Mouse (Mus musculus) small intestine, adult 2 months (tissue): Measurements from ENCODE around the gene Tchhl1. TPM values are rescaled to one million over a fixed set of nuclear protein-coding genes. Genes with fewer than 3 reads are reported as not detected.
"Not testable (repeated sequence)": the region's sequence is repeated elsewhere in the genome, so short reads cannot be mapped to it uniquely, and the experiment has no call there.

Source experiments
- H3K27ac ChIP-seq: fragments of 200-500 bp; 2 replicates; pipeline ENCODE4 v1.5.1; 2012; ENCODE audit warnings: low read depth, low read length, control low read depth, inconsistent platforms; ENCODE audit not compliant: insufficient read depth
- H3K27me3 ChIP-seq: fragments of 200-500 bp; 2 replicates; pipeline ENCODE4 v1.6.1; 2012; ENCODE audit warnings: mild to moderate bottlenecking, moderate library complexity, low read length, inconsistent platforms; ENCODE audit not compliant: control insufficient read depth, insufficient read depth
- H3K36me3 ChIP-seq: fragments of 200-500 bp; 2 replicates; pipeline ENCODE4 v1.6.1; 2012; ENCODE audit warnings: mild to moderate bottlenecking, low read length, control low read depth, inconsistent platforms; ENCODE audit not compliant: control insufficient read depth, insufficient read depth
- H3K4me1 ChIP-seq: fragments of 200-500 bp; 2 replicates; pipeline ENCODE4 v1.6.1; 2012; ENCODE audit warnings: low read length, inconsistent platforms, mixed read lengths; ENCODE audit not compliant: control insufficient read depth, insufficient read depth, insufficient read length
- H3K4me3 ChIP-seq: fragments of 200-500 bp; 2 replicates; pipeline ENCODE4 v1.5.1; 2012; ENCODE audit warnings: low read depth, mild to moderate bottlenecking, control low read depth, inconsistent platforms, low read length, moderate library complexity
- CTCF ChIP-seq: fragments of 200-500 bp; IDR thresholded peaks from 2 replicates; pipeline ENCODE4 v1.5.1; 2012; ENCODE audit warnings: low read depth, mild to moderate bottlenecking, control low read depth, inconsistent platforms, low read length, moderate library complexity, mixed read lengths; ENCODE audit not compliant: insufficient replicate concordance, insufficient read length; ENCODE audit errors: extremely low read depth
- POLR2A ChIP-seq: fragments of 200-500 bp; IDR thresholded peaks from 2 replicates; pipeline ENCODE4 v1.6.1; 2012; ENCODE audit warnings: low read depth, mild to moderate bottlenecking, control low read depth, inconsistent platforms, low read length, moderate library complexity
- WGBS: fragments of 180-500 bp; shearing (Covaris S2); methylation state at CpG from one replicate; pipeline ENCODE4 v1.1.7; 2018; 5-methylcytosine and 5-hydroxymethylcytosine counted together
- polyA plus RNA-seq: library from polyadenylated mRNA; depleted of rRNA; stranded (reverse); fragments of >200 nt; gene quantifications from 2 replicates; pipeline ENCODE4 v1.2.3, GENCODE M21; 2012

The Tchhl1 gene
- polyA plus RNA-seq, 1 experiment, result not detected

GRCm38 (mm10) chr3:93446128-93446755 lies 22.3 kb upstream of the Tchhl1 start:
- TF ChIP-seq CTCF (no peak), POLR2A (no peak)
- Histone ChIP-seq H3K27me3 (peaks cover 38% of the 10 kb centered on the region), H3K4me3 (peak overlapping the region; percentile 64), H3K27ac (no peak overlapping the region), H3K4me1 (peaks cover 19% of the 10 kb centered on the region), H3K36me3 (no peaks in the 10 kb centered on the region)
- WGBS, result under 1% methylated on average over 54 of the region's 54 CpGs

GRCm38 (mm10) chr3:93446756-93447137 lies 21.8 kb upstream of the Tchhl1 start:
- H3K27me3 ChIP-seq, result peaks cover 39% of the 10 kb centered on the region
- H3K4me3 ChIP-seq, result peak overlapping the region; percentile 64
- not testable (repeated sequence) for H3K36me3 ChIP-seq, H3K27ac ChIP-seq
- H3K4me1 ChIP-seq, result peaks cover 19% of the 10 kb centered on the region
- WGBS, result 2% methylated on average over 32 of the region's 32 CpGs

GRCm38 (mm10) chr3:93447138-93447841 lies 21.3 kb upstream of the Tchhl1 start:
- Histone ChIP-seq H3K4me3 (peak overlapping the region; percentile 64), H3K27me3 (peaks cover 39% of the 10 kb centered on the region), H3K4me1 (peaks cover 19% of the 10 kb centered on the region), H3K27ac (no peak overlapping the region), H3K36me3 (no peaks in the 10 kb centered on the region)
- under 1% methylated on average over 59 of the region's 59 CpGs for WGBS
- TF ChIP-seq POLR2A, result no peak
- peak; percentile 18; the same call in 1 of the 2 replicates for TF ChIP-seq CTCF

DNA sequence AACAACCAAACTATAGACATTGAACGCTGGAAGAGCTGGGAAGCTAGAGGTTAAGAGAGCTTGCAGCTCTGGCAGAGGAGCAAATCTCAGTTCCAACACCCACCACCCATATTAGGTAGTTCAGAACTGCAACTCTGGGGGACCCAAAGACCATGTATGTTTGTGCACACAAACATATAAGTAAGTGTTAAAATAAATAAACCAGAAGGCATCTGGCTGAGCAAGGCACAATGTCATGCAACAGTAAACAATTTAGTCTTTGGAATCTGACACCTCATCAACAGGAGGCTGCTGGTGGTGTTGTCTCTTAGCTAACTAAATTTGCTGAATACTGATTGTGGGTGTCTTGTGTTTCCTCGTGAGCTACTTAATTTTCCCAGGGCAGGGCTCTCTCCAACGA lies 2.0 kb upstream of the Tchhl1 start:
- Histone ChIP-seq H3K36me3 (no peaks in the 10 kb centered on the region), H3K27ac (no peak overlapping the region), H3K4me3 (no peak overlapping the region), H3K4me1 (no peaks in the 10 kb centered on the region), H3K27me3 (no peaks in the 10 kb centered on the region)
- 53% methylated on average over 3 of the region's 3 CpGs for WGBS
- TF ChIP-seq CTCF (no peak), POLR2A (no peak)

DNA sequence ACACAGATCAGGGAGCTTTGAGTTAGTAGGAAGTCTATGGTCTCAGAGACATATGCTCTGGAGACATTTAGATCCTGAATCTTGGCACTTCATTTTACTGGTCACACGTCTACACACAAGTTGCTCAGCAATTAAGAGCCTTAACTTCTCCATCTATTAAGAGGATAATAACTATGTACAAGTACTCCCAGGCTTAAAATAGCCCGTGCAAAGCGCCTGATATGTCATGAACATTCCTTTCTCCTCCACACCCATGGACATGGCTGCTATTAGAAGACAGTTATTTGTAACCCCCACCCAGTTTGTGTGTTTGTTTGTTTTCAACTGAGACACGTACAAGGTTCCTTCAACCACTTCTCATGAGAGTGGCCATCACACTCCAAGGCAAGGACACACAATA lies 1.4 kb upstream of the Tchhl1 start:
- Histone ChIP-seq H3K27ac (no peak overlapping the region), H3K4me1 (no peaks in the 10 kb centered on the region), H3K36me3 (no peaks in the 10 kb centered on the region), H3K4me3 (no peak overlapping the region), H3K27me3 (no peaks in the 10 kb centered on the region)
- TF ChIP-seq CTCF, result no peak
- TF ChIP-seq POLR2A, result no peak
- WGBS, result 76% methylated on average over 4 of the region's 4 CpGs

- no peak overlapping the region for H3K27ac ChIP-seq
- H3K27me3 ChIP-seq, result no peaks in the 10 kb centered on the region
- TF ChIP-seq CTCF (no peak), POLR2A (no peak)
- H3K36me3 ChIP-seq, result no peaks in the 10 kb centered on the region
- no peaks in the 10 kb centered on the region for H3K4me1 ChIP-seq
- 37% methylated on average over 3 of the region's 3 CpGs for whole genome bisulfite sequencing
- no peak overlapping the region for H3K4me3 ChIP-seq
Observed at GRCm38 (mm10) chr3:93469629-93470028, 1.1 kb downstream of the Tchhl1 start.

DNA sequence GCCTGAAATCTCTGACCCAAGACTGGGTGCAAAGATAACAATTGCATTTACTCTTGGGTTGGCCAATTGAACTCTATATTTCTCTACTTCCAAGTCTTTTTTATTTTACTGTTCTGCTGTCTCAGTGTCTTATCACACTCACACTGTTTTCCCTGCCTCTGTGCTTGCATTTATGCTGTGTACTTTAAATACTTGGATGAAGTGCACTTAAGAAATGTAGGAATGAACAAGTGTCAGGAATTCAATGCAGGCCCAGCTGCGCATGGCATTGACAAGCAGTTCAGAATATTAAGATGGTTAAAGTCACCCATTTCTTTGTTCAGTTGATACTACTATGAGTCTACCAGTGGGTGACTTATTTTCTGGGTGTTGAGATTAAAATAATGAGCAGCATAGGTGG lies 11.5 kb downstream of the Tchhl1 start:
- Histone ChIP-seq H3K4me3 (no peak overlapping the region), H3K27me3 (no peaks in the 10 kb centered on the region; the same call in 1 of the 2 replicates), H3K4me1 (no peaks in the 10 kb centered on the region), H3K27ac (no peak overlapping the region), H3K36me3 (no peaks in the 10 kb centered on the region)
- WGBS, result 97% methylated on average over 1 of the region's 1 CpGs
- TF ChIP-seq POLR2A (no peak), CTCF (no peak)
